Mouse (Mus musculus): ENCODE results near the gene Gjb2. TPM values are rescaled to one million over a fixed set of nuclear protein-coding genes. Genes with fewer than 3 reads are reported as not detected.

The Gjb2 gene
- polyA plus RNA-seq (2015; fragmentation: Nextera tagmentation; extraction: Ambion mirVana), result 0.52 and 1.3 TPM in 2 replicates

DNA sequence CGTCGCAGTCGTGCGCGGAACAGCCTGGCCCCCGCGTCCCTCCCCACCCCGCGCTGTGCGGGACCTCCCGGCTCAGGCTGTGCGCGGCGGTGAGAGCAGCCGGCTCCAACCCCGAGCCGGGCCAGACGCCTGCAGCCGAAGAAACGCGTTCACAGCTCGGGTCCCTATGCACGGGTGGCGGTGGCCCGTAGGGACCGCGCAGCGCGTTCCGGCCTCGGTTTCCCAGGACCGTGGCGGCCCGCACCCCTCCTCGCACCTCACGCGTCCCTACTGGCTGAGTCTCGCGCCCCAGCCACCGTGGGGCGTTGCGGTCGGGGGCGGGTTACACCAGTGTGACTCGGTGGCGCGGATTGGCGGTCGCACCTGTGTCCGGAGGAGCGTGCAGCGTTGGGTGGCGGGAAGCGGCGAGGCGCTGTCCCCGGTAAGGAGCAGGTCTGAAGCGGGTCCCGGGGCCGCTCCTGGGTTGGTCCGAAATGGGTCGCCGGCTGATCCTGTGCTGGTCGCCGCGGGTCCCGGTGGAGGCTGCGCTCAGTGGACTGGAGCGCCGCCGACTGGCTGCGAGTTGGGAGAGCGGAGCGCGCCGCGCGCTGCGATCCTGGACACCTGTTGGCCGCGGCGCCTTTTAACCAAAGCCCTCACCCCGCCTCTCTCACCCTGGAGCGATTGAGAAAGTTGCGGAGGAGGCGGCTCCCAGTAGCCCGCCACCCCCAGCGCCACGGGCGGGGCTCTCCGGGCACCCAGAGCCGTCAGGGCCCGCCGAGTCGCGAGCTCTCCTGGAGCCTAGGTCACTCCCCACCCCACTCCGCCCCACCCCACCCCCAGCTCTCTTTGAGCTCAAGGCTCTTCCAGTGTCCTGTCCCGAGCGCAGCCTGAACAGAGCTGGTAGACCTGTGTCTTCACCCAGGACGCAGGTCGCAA, at the start of gene Gjb2:
Gjb2 (minus strand) TSS at position 597 of the 918 bp plus-strand sequence.
- peak within 1 kb of the TSS; percentile 33; the same call in 1 of the 2 replicates for H3K9ac ChIP-seq
- peak; percentile 60 for ATAC-seq (ENCODE audit: borderline replicate concordance, extremely low read depth, low FRiP score, low TSS enrichment)
- no peaks in the 10 kb centered on the region for H3K9me3 ChIP-seq
- no peaks in the 10 kb centered on the region for H3K36me3 ChIP-seq
- H3K27me3 ChIP-seq, result peaks cover 73% of the 10 kb centered on the region
- peak within 1 kb of the TSS; percentile 100 for H3K4me2 ChIP-seq
- H3K4me1 ChIP-seq, result peaks cover 12% of the 10 kb centered on the region; the same call in 1 of the 2 replicates
- peak within 1 kb of the TSS; percentile 56 for H3K4me3 ChIP-seq
- H3K27ac ChIP-seq, result no peak within 1 kb of the TSS
- under 1% methylated on average over 79 of the region's 101 CpGs for WGBS

DNA sequence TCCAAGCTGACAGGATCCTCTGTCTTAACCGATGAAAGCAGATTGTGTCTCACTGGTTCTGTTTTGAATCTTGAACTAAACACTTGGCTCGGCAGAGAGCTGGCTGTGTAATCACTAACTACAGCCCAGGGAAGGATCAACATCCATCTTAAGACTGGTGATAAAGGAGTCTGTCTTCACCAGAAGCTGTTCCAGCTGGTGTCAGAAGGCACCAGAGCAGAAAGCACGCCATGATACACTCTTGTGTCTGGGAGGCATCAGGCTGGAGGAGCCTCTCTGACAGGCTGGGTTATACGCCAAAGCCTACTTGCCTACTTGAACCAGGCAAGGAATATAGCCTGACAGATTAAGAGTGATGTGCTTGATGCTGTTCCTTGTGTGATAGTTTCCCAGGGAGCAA, 41.2 kb upstream of the Gjb2 start:
- Histone ChIP-seq H3K27me3 (0 out of 2 replicates have a peak, but pooled peaks cover 2% of the 10 kb centered on the region), H3K4me2 (no peak overlapping the region), H3K9ac (no peak overlapping the region), H3K36me3 (no peaks in the 10 kb centered on the region), H3K27ac (no peak overlapping the region), H3K4me3 (no peak overlapping the region), H3K4me1 (no peaks in the 10 kb centered on the region), H3K9me3 (no peaks in the 10 kb centered on the region)
- WGBS, result 18% methylated on average over 4 of the region's 4 CpGs
- no peak for ATAC-seq (ENCODE audit: borderline replicate concordance, extremely low read depth, low FRiP score, low TSS enrichment)

DNA sequence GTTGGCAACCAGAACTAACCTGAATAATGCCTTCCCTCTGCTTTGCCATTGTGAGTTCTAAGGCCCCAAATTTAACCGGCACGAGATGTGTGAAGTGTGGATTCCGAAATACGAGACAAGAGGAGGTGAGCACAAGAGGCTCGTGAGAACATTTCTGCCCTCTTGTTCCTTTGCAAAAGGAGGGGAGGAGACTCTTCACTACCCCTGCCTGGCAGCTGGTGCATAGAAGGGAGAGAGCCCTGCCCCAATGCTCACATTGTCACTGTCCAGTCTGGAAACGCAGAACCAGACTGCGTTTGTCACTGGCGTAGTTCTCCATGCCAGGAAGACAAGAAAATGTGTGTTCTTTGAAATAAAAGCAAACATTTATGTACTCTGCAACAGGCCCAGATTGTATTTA, 30.8 kb upstream of the Gjb2 start:
- no peak overlapping the region for H3K9ac ChIP-seq
- no peak overlapping the region for H3K4me3 ChIP-seq
- H3K27me3 ChIP-seq, result peaks cover 51% of the 10 kb centered on the region
- no peaks in the 10 kb centered on the region for H3K9me3 ChIP-seq
- peaks cover 10% of the 10 kb centered on the region; the same call in 1 of the 2 replicates for H3K4me1 ChIP-seq
- no peak for ATAC-seq (ENCODE audit: borderline replicate concordance, extremely low read depth, low FRiP score, low TSS enrichment)
- 55% methylated on average over 8 of the region's 8 CpGs for WGBS
- no peaks in the 10 kb centered on the region for H3K36me3 ChIP-seq
- H3K4me2 ChIP-seq, result no peak overlapping the region
- H3K27ac ChIP-seq, result no peak overlapping the region

DNA sequence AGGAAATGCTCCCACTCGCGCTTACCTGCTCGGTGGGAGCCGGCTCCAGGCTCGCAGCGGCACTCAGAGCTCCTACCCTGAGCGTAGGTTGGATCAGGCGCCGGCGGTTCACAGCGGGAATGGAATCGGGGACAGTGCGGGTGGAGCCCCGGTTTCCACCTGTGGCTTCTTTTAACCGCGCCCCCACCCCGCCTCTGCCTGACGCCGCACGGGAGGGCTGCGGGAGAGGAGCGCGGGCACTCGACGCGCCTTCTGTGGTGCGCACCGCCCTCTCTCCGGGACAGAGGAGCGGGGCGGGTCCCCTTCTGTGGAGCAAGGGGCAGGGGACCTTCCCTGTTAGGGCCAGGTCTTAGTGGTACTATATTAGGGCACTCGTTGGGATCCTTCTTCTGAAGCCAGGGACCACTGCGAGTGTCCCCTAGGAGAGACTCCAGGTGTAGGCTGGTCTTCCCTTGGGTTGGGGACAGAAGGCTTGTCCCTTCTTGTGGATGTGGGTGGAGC, 28.7 kb upstream of the Gjb2 start, which contains the start of gene Gjb6:
Gjb6 (minus strand) TSS at position 451 of the 501 bp plus-strand sequence.
- Histone ChIP-seq H3K4me2 (peak within 1 kb of the TSS; percentile 58), H3K9ac (no peak within 1 kb of the TSS), H3K4me3 (peak within 1 kb of the TSS; percentile 31), H3K9me3 (no peaks in the 10 kb centered on the region), H3K27me3 (peaks cover 49% of the 10 kb centered on the region), H3K27ac (no peak within 1 kb of the TSS), H3K4me1 (peaks cover 10% of the 10 kb centered on the region; the same call in 1 of the 2 replicates), H3K36me3 (no peaks in the 10 kb centered on the region)
- ATAC-seq (ENCODE audit: borderline replicate concordance, extremely low read depth, low FRiP score, low TSS enrichment), result peak; percentile 27; the same call in 1 of the 2 replicates
- WGBS, result 2% methylated on average over 33 of the region's 33 CpGs

DNA sequence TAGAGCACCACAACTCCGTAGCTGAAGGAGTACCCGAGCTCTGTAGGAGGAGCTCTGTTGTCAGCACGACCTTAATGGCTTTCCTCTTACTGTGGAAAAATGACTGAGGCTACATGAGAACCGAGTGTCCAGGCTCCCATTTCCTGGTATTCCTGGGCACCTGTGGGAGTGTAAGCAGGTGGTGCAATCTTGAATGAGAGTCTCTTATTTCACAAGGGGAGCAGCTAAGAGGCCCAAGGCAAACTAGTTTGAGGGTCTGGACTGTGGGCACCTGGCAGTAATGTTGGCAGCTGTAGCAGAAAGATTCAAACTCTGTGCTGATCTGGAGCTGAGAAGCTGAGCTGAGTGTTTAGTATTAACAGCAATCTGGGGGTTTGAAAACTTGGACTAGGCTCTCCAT, 22.9 kb upstream of the Gjb2 start:
- H3K27ac ChIP-seq, result no peak overlapping the region
- H3K27me3 ChIP-seq, result peaks cover 18% of the 10 kb centered on the region
- ATAC-seq (ENCODE audit: borderline replicate concordance, extremely low read depth, low FRiP score, low TSS enrichment), result no peak
- no peak overlapping the region for H3K9ac ChIP-seq
- no peak overlapping the region for H3K4me2 ChIP-seq
- no peaks in the 10 kb centered on the region for H3K9me3 ChIP-seq
- H3K4me3 ChIP-seq, result no peak overlapping the region
- H3K4me1 ChIP-seq, result no peaks in the 10 kb centered on the region
- H3K36me3 ChIP-seq, result no peaks in the 10 kb centered on the region
- 47% methylated on average over 4 of the region's 4 CpGs for WGBS

DNA sequence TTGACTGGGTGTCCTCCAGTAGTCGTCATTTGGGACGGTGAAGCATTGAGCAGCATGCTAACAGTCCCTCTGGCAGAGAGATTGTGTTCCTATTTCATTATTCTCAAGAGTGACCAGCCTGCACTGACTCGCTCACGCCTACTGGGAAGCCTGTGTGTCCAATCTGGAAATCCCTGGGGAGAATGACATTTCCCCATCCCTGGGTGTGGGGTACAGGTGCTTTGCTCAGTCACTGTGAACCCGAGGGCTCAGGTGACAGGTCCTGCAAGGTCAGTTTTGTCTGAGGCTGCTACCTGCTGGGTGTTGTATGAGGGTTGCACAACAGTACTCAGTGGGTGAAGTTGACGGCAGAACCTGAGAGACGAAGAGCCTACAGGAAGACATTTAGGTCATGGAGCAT, 17.8 kb upstream of the Gjb2 start:
- Histone ChIP-seq H3K27ac (no peak overlapping the region), H3K4me1 (no peaks in the 10 kb centered on the region), H3K9me3 (no peaks in the 10 kb centered on the region), H3K36me3 (no peaks in the 10 kb centered on the region), H3K4me3 (no peak overlapping the region), H3K4me2 (no peak overlapping the region), H3K9ac (no peak overlapping the region), H3K27me3 (no peaks in the 10 kb centered on the region)
- ATAC-seq (ENCODE audit: borderline replicate concordance, extremely low read depth, low FRiP score, low TSS enrichment), result no peak
- WGBS, result 79% methylated on average over 7 of the region's 7 CpGs

DNA sequence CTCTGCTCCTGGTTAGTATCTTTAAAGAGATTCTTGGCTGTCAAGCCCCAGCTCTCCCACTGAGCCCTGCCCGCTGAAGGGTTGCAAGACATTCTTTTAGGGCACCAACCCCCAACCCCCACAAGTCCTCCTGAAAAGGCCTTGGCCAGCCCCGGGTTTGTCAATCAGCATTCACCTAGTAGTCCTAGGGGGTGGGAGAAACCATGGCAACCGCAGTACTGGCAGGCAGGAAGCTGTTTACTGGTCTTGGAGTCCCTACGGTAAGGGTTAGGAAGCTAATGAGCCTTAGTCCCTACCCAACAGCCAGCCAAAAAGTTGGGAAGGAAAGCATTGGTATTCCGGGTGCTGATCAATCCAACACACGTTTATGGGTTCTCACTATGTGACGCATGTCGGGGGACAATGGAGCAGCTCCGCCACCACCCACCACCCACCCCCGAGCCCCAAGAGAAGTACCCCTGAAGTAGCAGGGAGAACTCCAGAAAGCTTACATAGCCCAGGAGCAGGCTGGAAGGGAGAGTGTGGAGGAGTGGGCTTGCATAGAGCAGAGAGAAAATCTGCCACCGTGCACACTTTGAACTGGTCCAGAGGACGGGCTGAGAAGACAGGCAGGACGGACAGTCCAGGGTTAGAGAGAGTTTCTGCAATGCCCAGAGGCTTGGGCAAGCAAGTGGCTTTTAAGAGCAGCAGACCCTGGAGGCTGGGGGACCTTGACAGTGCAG, 11.5 kb upstream of the Gjb2 start, which contains the start of gene Gm4491:
Gm4491 (minus strand) TSS at position 61 of the 722 bp plus-strand sequence.
- no peak for ATAC-seq (ENCODE audit: borderline replicate concordance, extremely low read depth, low FRiP score, low TSS enrichment)

DNA sequence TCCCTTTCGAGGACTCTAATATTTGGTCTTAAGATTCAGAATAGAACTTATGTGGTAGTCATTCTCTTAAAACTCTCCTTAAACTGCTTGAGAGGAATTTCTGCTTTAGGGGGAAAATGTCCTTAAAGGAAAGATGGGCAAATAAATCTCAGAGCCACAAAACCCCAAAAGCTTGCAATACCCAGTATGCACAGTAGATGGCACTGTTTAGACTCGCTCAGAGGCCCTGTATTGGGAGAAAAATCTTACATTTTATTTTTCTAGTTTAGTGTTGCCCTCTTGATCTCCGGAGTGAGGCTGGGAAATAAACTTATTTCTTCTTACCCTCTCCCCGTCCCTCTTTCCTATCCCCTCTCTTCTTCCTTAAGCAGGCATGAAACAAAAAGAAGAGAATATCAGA, 4.7 kb upstream of the Gjb2 start:
- WGBS, result 7% methylated on average over 4 of the region's 4 CpGs
- Histone ChIP-seq H3K36me3 (no peaks in the 10 kb centered on the region), H3K4me3 (no peak overlapping the region), H3K9me3 (no peaks in the 10 kb centered on the region), H3K4me2 (no peak overlapping the region), H3K4me1 (peaks cover 11% of the 10 kb centered on the region; the same call in 1 of the 2 replicates), H3K9ac (no peak overlapping the region), H3K27ac (no peak overlapping the region), H3K27me3 (peaks cover 62% of the 10 kb centered on the region)
- no peak for ATAC-seq (ENCODE audit: borderline replicate concordance, extremely low read depth, low FRiP score, low TSS enrichment)

More for the DNA sequence above, 11.5 kb upstream of the Gjb2 start, which contains the start of gene Gm4491:
- H3K4me3 ChIP-seq, result no peak within 1 kb of the TSS
- H3K9me3 ChIP-seq, result no peaks in the 10 kb centered on the region
- WGBS, result 32% methylated on average over 13 of the region's 13 CpGs
- no peak within 1 kb of the TSS for H3K9ac ChIP-seq
- no peak within 1 kb of the TSS for H3K4me2 ChIP-seq
- H3K27me3 ChIP-seq, result peaks cover 22% of the 10 kb centered on the region
- H3K4me1 ChIP-seq, result no peaks in the 10 kb centered on the region
- no peaks in the 10 kb centered on the region for H3K36me3 ChIP-seq
- H3K27ac ChIP-seq, result no peak within 1 kb of the TSS

DNA sequence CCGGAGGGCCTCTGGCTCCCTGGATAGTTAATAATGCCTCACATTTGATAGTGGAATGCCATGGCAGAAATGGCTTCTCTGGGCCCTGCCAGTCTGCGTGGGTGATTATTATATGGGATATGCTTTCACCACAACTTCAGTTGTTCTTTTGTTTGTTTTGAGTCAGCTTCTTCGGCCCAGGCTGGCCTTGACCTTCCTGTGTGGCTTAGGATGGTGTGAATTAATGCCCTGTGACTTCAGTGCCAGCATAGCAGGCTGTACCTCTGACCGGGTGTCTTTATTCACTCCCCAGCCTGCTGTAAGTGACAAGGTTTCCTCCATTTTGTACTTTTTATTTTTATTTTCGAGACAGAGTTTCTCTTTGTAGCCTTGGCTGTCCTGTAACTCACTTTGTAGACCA, 3.4 kb upstream of the Gjb2 start:
- Histone ChIP-seq H3K9ac (no peak overlapping the region), H3K27ac (no peak overlapping the region), H3K4me3 (no peak overlapping the region), H3K36me3 (no peaks in the 10 kb centered on the region), H3K4me1 (peaks cover 12% of the 10 kb centered on the region; the same call in 1 of the 2 replicates), H3K27me3 (peaks cover 69% of the 10 kb centered on the region), H3K4me2 (no peak overlapping the region), H3K9me3 (no peaks in the 10 kb centered on the region)
- WGBS, result 48% methylated on average over 5 of the region's 5 CpGs
- no peak for ATAC-seq (ENCODE audit: borderline replicate concordance, extremely low read depth, low FRiP score, low TSS enrichment)

DNA sequence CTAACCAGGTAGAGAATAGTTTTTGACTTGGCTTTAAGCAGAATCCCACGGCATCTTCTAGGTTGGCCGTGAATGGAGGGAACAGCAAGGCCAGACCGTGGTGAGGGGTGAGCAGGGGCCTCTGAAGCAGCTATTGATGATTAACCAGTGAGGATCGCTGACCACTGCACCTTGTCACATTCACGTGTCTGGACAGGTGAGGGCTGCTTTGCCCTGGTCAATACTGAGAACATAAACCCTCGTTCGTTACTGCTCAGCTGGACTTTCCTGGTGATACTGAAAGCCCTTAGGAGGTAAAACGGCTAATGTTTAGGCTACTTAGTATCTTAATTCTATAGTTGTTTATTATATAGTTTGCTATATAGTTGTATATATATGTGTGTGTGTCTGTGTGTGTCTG, 2.6 kb upstream of the Gjb2 start:
- Histone ChIP-seq H3K4me2 (no peak overlapping the region), H3K27me3 (peaks cover 74% of the 10 kb centered on the region), H3K4me1 (peaks cover 12% of the 10 kb centered on the region; the same call in 1 of the 2 replicates), H3K4me3 (no peak overlapping the region), H3K9ac (no peak overlapping the region), H3K36me3 (no peaks in the 10 kb centered on the region), H3K9me3 (no peaks in the 10 kb centered on the region), H3K27ac (no peak overlapping the region)
- no peak for ATAC-seq (ENCODE audit: borderline replicate concordance, extremely low read depth, low FRiP score, low TSS enrichment)
- WGBS, result 43% methylated on average over 8 of the region's 8 CpGs

DNA sequence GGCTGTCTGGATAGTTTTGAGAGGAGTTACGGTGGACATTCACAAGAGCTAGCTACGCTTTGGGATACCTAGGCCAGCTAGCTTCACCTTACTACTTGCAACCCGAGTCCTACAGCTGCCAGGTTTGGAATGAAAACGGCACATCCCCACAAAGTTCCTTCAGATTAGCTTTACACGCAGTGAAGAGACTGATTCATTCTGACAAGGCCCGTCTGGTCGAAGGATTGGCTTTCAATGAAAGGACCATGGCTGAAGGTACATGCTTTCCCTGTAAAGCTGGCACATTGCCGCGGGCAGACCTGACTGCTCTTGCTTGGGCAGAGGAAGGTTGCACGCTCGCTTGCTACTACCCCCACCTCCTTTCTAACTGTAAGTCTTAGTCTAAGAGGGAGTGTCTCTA, 1.2 kb upstream of the Gjb2 start:
- H3K36me3 ChIP-seq, result no peaks in the 10 kb centered on the region
- no peak overlapping the region for H3K4me3 ChIP-seq
- no peak overlapping the region for H3K4me2 ChIP-seq
- no peak overlapping the region for H3K27ac ChIP-seq
- no peaks in the 10 kb centered on the region for H3K9me3 ChIP-seq
- H3K4me1 ChIP-seq, result peaks cover 12% of the 10 kb centered on the region; the same call in 1 of the 2 replicates
- no peak for ATAC-seq (ENCODE audit: borderline replicate concordance, extremely low read depth, low FRiP score, low TSS enrichment)
- WGBS, result 50% methylated on average over 11 of the region's 11 CpGs
- no peak overlapping the region for H3K9ac ChIP-seq
- H3K27me3 ChIP-seq, result peaks cover 73% of the 10 kb centered on the region
